18 mouse cellular contexts compared by ENCODE assay signal in the genomic region with DNA sequence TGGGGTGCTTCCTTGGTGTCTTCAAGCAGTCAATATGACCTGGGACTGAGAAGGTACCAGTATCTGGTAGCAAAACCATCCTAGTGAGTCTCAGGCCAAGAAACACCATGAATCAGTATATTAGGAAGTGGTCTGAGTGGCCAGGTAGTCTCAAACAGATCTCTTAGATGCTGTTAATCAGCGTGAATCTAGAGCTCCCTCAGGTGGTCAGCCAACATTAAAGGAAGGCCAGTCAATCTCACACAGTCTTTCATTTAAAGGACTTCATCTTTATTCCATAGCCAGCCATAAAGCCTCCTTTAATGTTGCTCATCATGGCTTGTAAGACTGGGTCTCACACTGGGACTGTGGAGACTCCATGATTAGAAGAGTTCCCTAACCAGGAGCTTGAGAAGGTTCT. TPM values are rescaled to one million over a fixed set of nuclear protein-coding genes. Genes with fewer than 3 reads are reported as not detected.
"Had no signal": no experiment of that assay in that cellular context is flagged by ENCODE, and none has a peak within 500 bp of the region (broad histone marks: within the 10 kb centered on the region; RNA-seq: fewer than 3 reads in every experiment).

No protein-coding gene starts in this region.

- H3K9ac ChIP-seq: limb, embryonic 13.5 days; liver, embryonic 15.5 days; lung, embryonic 14.5 days; midbrain, embryonic 15.5 days; neural tube, embryonic 12.5 days had no signal

- H3K27me3 ChIP-seq: limb, embryonic 13.5 days; liver, embryonic 15.5 days; midbrain, embryonic 15.5 days; neural tube, embryonic 12.5 days had no signal

- H3K27ac ChIP-seq: limb, embryonic 13.5 days; liver, embryonic 15.5 days; midbrain, embryonic 10.5 days; midbrain, embryonic 15.5 days; neural tube, embryonic 12.5 days had no signal

- H3K4me1 ChIP-seq: limb, embryonic 13.5 days; liver, embryonic 15.5 days; midbrain, embryonic 10.5 days; midbrain, embryonic 15.5 days; neural tube, embryonic 12.5 days had no signal

- H3K36me3 ChIP-seq: limb, embryonic 13.5 days; liver, embryonic 15.5 days; midbrain, embryonic 10.5 days; midbrain, embryonic 15.5 days; neural tube, embryonic 12.5 days had no signal

- DNase-seq: kidney, postnatal 25 days; lung, embryonic 14.5 days; lung, postnatal 10 days; lung, postnatal 4 days; thymus, adult 2 months; thymus, postnatal 25 days had no signal

- H3K4me3 ChIP-seq: limb, embryonic 13.5 days; liver, embryonic 15.5 days; midbrain, embryonic 10.5 days; midbrain, embryonic 15.5 days; neural tube, embryonic 12.5 days had no signal

- H3K9me3 ChIP-seq: liver, embryonic 15.5 days had no signal

RNA-seq across cellular contexts. Expression of gene AU018091, which starts 25.7 kb away (rescaled TPM):
- total RNA-seq: layer of hippocampus, adult 18-20 months; layer of hippocampus, postnatal 10 days; left cerebral cortex, postnatal 36 days; megakaryocyte, adult 5-6 weeks; monocyte, adult 5-6 weeks had no signal
- polyA plus RNA-seq: kidney, embryonic 16.5 days; liver, embryonic 11.5 days; liver, embryonic 15.5 days; lung, embryonic 14.5 days; midbrain, embryonic 15.5 days had no signal
